Mouse (Mus musculus): Measurements from ENCODE around the gene Akirin1.

The Akirin1 gene

DNA sequence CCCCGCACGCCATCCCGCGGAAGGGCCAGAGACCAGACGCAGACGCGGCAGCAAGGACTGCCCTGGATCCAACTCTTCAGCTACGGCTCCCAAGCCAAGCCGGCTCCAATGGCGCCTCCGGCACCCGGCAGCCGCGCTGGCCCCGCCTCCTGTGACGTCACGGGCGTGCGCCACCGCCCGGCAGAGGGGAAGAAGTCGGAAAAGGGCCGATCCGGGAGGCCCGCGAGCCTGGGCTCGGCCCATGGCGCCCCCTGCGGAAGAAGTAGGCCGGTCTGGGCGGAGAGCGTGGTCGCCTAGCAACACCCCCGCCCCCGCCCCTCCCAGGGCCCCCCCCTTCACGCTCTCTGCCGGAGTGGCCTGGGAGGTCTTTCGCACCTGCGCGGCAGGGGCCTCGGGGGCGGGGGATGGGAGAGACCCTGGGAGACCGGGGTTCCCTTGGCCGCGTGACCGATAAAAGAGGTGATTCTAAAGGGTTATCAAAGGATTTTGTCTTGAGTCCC is at the start of gene Akirin1:
TSS of gene Akirin1 (minus strand) at position 194 of the 500 bp plus-strand sequence.
- in situ Hi-C loops (cut with MboI, MseI), result loop anchor here (5.0 kb wide), 2 partner anchors 48 to 152 kb away; partner anchors contain the start of gene Mycbp (in 1 of the 2)

DNA sequence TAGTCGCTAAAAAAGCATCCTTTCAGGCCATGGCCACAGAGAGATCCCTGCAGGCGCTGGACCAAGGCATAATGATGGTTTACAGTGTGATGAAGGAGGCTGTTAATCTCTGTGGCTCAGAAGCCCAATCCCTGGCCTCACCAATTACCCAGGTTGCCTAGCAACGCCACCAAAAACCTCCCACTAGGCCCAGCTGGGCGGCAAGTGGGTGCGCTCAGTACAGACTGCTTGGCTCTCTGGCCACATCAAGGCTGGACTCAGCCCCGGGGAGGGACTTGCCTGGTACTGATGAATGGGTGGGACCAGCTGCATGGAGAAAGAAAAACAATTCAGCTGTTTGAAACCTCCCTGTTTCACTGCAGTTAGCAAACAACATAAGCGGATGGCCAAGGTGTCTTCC is 47.7 kb upstream of the Akirin1 start:
- in situ Hi-C loops (cut with MboI, MseI), result no loop called here

DNA sequence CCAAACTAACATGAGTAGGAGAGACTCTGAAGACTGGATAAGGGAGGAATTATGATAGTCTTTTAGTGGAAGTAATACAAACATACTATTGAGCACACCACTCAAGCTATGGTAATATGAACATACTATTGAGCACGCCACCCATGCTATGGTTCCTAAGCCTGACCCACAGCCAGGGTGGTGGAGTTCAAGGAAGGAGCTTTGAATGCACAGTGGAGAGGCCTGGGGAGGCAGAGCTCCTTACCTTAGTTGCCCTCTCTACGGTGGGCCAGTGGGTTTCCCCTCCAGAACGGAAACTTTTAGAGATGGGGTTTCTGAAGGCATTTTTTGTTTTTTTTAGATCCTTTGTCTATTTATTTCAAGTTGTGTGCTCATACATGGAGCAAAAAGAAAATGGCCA is 47.3 kb upstream of the Akirin1 start:
- in situ Hi-C loops (cut with MboI, MseI), result no loop called here

DNA sequence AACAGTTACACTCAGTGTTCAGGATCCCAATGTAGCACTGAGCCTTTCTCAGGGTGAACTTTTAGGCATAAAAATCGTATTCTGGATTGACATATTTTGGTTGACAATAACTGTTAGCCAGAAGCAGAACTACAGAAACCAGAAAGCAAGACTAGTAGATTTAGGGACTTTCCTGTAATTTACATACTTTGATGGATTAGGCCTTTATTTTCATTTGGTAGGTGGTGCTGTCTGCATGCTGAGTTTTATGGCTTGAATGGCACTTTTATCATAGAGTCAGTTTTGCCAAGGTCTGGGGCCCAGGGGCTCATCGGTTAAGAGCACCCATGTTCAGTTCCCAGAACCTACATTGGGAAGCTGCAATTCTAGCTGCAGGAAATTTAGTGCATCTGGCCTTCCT is 44.9 kb upstream of the Akirin1 start:
- in situ Hi-C loops (cut with MboI, MseI), result no loop called here

DNA sequence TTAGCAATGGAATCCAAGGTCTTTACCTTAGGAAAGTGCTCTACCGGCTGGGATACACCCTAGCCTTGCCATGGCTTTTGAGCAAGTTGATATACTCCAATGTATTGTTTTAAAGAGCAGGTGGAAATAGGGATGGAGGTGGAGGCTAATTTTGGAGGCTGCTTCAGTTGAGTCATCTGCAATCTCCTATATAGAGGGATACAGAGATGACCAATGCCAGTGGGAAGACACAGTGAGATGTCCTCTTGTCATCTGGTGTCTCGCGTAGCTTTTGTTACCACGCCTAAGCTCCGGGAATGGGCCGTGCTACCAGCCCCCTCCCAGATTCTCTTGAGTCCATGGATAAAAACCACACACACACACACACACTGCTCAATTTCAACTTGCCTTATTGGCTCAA is 43.0 kb upstream of the Akirin1 start:
- in situ Hi-C loops (cut with MboI, MseI), result no loop called here

DNA sequence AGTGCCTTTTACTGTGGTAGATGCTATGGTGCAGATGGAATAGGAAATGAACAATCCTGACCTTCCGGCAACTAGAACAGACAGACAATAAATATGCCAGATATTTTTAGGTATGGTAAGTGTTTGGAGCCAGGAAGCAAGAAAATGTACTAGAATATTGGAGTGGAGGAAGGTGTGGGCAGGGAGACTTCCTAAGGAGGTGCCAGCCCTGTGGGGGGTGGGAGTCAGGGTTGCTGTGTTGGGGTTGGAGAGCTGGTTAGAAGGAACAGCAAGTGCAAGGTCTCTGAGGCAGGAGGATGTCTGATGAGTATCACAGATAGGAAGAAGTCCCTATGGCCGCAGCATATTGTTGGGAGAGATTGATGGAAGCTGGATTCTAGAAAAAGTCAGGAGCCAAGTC is 42.5 kb upstream of the Akirin1 start:
- in situ Hi-C loops (cut with MboI, MseI), result no loop called here

DNA sequence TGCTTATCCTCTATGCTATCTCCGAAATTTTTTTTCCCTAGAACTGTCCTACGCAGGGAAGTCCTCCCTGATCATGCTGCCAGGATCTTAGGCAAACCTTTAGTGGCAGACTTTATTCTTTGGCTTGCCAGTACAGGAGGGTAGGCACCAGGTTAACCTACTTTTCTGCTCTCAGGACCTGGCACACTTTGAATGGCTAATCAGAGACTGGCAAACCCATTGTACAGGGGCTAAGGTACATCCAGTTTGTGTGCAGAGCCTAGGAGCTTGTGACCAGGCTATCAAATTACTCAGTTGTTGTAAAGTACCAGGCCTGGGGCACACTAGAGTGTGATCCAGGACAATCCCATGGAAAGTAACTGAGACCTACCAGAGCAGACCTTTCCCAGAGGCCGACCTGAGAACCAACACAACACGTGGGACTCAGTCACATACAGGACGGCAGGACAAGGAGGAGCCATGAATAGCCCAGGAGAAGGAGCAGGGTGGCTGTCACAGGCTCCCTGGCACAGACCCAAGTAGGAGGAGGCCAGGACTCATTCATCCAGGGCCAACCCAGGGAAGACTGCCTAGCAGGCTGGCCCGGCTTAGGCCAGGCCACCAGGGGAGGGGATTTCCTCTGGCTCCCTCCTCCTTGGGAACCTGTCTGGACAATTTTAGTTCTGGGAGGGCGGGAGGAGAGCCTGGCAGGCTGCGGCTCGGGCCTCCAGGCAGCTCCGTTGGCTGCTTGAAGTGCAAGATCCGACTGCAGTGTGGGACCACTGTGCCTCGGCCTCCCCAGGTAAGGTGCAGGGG is 37.2 kb upstream of the Akirin1 start, which contains the start of gene Rhbdl2:
TSS of gene Rhbdl2 (plus strand) at position 684 of the 795 bp plus-strand sequence.
- in situ Hi-C loops (cut with MboI, MseI), result no loop called here

DNA sequence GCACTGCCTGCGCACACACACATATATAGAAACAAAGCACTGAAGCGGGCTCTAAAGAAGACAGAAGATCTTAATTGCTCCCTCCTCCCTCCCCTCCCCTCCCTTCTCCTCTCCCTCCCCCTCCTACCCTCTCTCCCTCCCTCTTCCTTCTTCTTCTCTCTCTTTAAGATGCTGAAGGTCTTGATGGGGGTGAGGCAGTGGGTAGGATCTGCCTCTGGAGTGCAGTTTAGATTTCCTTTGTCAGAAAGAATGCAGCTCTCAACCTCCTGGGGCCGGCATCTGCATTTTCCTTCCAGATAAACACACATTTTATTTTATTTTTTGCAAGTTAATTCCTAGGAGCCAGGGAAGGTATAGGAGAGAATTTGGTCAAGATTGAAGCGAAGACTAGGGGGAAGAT is 18.1 kb upstream of the Akirin1 start:
- in situ Hi-C loops (cut with MboI, MseI), result no loop called here

DNA sequence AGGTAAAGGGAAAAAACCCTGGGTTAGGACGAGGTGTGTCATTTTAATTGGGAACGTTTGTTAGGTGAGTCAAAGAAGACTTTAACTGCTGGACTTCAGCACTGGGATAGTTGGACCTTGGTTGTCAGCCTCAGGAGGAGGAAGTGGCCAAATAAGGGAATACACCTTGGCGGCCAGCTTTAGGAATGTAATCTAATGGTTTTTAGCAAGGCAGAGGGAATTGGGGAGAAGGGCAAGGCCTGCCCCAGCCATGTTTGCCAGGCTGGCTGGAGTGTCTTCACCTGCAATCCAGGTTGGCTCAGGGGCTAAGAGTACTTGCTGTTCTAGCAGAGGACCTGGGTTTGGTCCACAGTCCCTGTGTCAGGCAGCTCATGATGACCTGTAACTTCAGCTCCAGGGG is 17.7 kb upstream of the Akirin1 start:
- in situ Hi-C loops (cut with MboI, MseI), result no loop called here

DNA sequence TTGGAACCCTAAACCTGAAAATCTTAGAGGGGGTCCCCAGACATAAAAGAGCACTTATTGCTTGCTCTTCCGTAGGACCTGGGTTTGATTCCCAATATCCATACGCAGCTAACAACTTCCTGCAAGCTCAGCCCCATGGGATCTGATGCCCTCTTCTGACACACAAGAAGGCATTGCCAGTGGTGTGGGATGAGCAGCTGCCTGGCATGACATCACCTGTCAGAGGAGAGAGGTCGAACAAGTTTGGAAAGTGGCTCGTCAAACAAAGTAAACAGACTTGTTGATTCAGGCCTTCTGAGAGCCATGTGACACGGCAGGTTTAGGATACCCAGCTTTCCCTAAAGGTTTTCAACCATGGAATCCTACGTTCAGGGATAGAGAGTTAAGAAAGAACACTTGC is 14.9 kb upstream of the Akirin1 start:
- in situ Hi-C loops (cut with MboI, MseI), result no loop called here

DNA sequence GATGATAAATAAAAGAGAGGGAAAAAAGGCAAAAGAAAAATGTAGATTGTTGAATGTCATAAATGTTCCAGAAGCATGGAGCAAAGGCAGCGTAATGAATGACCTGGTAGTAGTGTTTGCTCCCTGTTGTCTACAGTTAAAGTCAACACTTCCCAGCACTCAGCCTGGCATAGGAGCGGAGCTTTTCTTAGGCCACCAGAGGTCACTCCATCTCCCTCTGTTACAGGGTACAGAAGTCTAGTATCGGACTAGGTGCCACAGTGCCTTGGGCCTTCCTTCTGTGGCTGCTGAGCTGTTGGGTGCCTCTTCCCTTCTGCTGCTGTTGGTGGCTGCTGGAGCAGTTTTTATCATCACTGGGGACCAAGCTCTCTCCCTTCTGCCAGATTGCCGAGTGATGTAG is 8.2 kb upstream of the Akirin1 start:
- in situ Hi-C loops (cut with MboI, MseI), result no loop called here

DNA sequence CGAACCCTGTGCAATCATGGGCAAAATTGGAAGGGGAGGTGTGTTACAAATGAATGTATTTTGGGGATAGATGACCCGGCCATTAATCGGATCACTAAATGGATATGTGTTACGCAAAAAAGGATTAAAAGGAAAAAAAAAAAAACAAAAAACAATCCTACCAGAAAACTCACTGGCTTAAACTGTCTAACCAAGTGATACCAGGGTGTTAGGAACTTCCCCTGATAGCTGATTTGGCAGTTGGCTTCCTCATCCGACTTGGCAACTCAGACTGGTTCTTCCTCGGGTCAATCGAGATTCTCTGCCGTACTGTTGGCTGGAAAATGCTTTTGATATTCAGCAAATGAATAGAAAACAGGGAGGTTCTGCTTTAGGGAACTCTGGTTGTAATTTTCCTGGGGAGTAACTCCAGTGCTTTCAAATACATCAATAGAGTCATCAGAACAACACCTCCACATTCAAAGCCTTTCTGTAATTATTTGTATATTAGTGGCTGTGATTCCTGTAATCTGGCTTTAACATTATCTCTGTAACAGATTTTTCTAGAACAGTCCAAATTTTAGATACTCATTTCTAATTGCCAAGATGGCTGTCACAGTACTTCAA is 665 bp upstream of the Akirin1 start:
- in situ Hi-C loops (cut with MboI, MseI), result loop anchor here (5.0 kb wide), 2 partner anchors 49 to 151 kb away; partner anchors contain the start of gene Mycbp (in 1 of the 2)

DNA sequence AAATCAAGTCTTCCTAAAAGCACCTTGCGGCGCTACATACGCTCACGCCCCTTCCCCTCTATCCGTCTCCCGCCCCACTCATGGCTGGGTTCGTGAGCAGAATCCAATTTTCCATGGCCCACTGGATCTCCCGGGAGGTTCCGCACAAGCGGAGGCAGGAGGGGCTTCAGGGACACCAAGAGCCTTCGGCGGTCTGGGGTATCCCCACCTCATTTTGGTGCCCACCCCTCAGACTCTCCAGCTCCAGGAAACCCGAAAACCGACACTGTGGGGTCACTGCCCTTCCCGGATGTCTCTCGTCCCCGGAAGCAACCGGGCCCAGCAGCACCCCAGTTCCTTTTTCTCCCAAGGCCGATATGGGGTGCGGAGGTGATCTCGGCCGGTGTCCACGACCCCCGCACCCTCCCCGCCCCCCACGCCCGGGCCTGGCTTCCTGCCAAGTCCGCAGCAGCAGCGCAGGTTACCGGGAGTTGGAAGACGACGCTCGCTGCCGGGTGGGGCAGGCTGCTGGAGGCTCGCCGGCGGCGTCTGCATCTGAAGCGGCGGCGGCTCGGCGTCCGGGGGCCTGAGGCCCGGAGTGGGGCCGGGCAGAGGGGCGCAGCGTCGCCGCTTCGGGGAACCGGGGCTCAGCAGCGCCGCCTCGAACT is 538 bp downstream of the Akirin1 start:
- in situ Hi-C loops (cut with MboI, MseI), result loop anchor here (5.0 to 25.0 kb wide), 3 partner anchors 47 to 938 kb away; partner anchors contain the start of genes Mycbp (in 1 of the 2) and Utp11 (in 1 of the 2)

DNA sequence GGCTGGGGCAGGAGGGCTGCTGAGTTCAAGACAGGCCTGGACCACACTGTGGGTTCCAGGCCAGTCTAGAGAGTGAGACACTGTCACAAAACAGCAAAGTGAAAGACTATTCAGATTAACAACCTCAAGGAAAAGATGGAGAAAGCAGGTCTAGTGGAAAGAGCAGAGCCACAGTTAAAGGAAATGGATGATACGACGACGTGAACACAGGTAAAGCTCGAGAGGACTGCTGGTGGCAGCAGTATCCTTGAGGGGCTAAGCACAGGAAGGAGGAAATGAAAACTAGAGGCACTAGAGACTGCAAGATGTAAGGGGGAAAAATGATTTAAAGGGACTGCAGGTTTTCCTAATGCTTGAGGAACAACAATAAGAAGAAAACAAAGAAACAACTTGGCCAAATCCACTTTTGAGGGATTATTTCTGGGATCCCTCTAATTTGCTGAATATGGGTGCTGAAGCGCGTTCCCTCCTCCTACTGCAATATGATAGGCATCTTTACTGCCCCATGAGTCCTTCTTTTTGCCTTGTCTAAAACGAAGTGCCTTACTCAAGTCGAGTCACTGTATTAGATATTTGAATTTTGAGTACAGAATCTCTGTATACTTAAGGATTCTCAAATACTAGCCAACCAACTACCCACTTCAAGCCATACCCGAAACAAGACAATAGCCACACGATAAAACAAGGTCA is 1.3 kb downstream of the Akirin1 start:
- in situ Hi-C loops (cut with MboI, MseI), result loop anchor here in 1 of 2 experiments (25.0 kb wide), 1 partner anchor 938 kb away; the partner anchor contains the start of gene Utp11

DNA sequence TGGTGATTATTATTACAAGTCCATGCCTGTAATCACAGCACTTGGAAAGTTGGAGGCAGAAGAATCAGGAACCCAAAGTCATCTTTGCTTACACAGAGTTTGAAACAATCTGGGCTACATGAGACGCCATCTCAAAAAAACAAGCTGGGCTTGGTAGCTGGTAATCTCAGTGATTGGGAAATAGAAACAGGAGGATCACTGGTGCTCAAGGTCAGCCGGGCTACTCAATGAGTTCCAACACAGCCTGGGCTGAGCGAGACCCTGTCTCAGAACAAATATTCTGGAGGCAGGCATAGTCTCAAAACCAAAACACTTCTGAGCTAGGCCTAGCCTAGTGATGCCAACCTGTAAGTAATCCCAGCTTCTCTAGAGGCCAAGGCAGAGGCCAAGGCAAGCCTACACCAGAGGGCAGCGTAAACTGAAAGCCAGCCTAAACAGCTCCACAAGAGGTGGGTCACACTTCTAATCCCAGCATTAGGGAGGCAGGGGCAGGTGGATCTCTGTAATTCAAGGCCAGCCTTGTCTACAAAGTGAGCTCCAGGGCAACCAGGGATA is 4.8 kb downstream of the Akirin1 start:
- in situ Hi-C loops (cut with MboI, MseI), result loop anchor here in 1 of 2 experiments (25.0 kb wide), 1 partner anchor 942 kb away; the partner anchor contains the start of gene Utp11

DNA sequence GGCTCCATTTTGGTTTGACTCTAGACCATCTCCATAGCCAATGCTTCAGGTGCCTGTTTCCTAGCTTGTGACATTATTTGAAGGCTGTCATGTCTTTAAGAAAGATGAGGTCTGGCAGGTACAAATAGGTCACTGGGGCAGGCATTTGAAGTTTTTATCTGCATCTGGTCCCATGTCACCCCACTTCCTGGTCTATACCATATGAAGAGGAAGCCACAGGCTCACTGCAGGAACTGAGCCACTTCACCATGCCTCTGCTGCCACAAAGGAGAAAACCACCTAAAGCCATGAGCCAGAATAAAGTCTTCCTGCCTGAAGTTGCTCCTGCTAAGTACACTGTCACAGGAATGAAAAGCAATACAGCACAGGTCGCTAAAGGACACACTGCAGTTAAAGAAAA is 7.3 kb downstream of the Akirin1 start:
- in situ Hi-C loops (cut with MboI, MseI), result loop anchor here in 1 of 2 experiments (25.0 kb wide), 1 partner anchor 944 kb away; the partner anchor contains the start of gene Utp11

DNA sequence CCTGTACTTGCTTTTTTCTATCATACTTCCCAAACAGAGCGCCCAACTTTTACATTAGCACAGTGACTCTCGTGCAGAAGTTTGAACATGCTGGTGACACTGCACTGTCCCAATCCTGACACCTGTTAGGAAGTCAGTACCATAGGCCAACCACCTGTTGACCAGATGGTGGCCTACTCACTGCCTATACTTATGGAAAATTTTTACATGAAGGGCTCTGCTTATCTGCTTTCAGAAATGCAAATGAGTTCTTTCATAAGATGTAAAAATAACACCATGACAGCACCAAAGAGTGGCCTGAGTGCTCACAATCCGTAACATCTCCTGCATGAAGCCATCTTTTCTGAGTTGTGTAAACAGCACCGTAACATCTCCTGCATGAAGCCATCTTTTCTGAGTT is 11.4 kb downstream of the Akirin1 start:
- in situ Hi-C loops (cut with MboI, MseI), result loop anchor here in 1 of 2 experiments (25.0 kb wide), 1 partner anchor 949 kb away; the partner anchor contains the start of gene Utp11

DNA sequence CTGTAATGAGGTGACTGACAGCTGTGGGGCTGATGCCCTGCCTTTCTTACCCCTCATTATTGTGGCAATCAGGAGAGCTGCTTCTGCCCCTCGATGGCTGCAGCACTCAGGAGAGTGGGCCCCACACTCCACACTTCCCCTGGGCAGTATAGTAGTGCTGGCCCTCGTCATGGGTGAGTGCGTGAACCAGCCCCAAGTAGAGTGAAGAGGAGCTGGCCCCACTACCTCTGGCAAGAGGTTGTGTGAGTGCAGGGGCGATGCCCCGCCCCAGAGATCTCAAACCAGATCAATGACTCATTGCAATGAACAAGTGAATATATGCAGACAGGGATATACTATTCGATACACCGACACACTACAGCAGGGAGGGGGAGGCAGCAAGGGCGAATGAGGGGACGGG is 16.6 kb downstream of the Akirin1 start:
- in situ Hi-C loops (cut with MboI, MseI), result loop anchor here in 1 of 2 experiments (25.0 kb wide), 1 partner anchor 954 kb away; the partner anchor contains the start of gene Utp11

DNA sequence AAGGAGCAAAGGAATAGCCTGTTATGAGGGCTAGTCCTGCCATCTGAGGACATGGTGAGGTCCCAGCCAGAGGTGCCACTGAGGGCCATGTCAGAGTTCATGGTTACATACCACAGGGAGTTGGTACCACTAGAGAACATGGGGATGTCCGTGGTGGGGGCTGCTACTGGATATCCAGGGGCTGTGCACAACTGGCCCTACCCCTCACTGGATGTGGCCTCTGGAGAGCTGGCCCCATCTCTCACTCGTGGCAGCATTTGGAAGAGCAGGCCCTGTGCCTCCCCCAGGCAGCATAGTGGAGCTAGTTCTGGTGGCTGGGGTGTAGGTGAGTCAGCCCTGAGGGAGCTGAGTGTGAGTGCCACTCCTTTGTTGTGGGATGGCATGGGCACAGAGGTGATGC is 17.2 kb downstream of the Akirin1 start:
- in situ Hi-C loops (cut with MboI, MseI), result loop anchor here in 1 of 2 experiments (25.0 kb wide), 1 partner anchor 954 kb away; the partner anchor contains the start of gene Utp11

DNA sequence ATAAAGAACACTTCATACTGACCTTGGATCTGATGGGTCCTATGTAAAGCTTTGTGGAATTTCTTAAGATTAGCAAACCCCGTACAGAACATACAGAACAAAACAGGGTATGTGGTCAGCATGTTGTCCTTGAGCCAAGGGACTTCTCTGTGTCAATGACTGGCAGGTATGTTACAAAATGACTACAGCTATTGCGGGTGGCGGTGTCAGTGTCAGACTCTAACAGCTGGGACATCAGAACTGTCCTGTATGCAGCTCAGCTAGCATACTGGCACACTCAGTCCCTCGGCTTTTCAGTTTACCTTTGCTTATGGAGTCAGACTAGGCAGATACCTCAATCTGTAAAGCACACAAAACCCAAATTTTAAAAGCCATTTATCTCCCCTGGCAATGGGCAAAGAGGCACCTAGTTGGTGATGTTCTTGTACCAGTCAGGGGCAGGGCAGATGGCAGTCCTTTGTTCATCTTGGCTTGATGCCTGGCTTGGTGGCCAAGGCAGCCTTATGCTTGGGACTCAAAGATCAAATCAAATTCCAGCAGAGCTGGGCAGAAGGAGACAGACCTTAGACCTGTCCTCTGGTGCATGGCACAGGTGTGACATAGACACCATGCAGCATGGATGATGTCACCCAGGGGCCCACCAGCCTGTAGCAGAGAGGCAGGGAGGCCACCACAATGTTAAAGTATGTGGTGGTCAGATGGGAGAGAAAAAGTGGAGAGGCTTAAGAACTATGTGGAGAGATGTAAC is 17.8 kb downstream of the Akirin1 start:
- in situ Hi-C loops (cut with MboI, MseI), result loop anchor here in 1 of 2 experiments (25.0 kb wide), 1 partner anchor 955 kb away; the partner anchor contains the start of gene Utp11
